Mouse (Mus musculus): ENCODE measurements at regions not wholly inside any gene's neighbourhood (a gene's known extent, or its start where the extent isn't known, plus 50 kb on each side); places are given as distances from the start of the nearest gene placed in this dataset.

DNA sequence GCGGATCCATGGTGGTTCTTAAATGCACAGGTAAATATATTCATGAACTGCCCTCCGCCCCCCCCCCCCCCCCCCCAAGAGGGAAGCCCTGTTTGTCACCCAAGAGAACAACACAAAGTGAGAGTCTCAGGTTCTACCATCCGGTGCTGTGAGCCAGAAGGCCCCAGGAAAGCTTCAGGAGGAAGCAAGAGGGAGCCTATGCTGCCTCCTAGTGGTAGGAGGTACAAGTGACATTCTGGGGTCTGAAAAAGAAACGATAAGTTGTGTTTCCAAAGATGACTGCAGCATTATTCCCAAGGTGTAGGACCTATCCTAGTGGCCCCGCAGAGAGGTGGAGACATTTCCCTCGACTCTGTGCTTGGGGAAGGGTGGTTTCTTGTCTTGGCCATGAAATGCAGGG, 109.7 kb upstream of the Kazn start:
- in situ Hi-C loops (cut with MboI; ENCODE audit: low pct_ligation_motif_present, low pct_unique_long_range_greater_than_20kb, low sequenced_read_pairs) (no loop called here), dilution Hi-C loops (cut with MboI; ENCODE audit: extremely low pct_ligation_motif_present, extremely low pct_unique_long_range_greater_than_20kb, low sequenced_read_pairs) (no loop called here)

DNA sequence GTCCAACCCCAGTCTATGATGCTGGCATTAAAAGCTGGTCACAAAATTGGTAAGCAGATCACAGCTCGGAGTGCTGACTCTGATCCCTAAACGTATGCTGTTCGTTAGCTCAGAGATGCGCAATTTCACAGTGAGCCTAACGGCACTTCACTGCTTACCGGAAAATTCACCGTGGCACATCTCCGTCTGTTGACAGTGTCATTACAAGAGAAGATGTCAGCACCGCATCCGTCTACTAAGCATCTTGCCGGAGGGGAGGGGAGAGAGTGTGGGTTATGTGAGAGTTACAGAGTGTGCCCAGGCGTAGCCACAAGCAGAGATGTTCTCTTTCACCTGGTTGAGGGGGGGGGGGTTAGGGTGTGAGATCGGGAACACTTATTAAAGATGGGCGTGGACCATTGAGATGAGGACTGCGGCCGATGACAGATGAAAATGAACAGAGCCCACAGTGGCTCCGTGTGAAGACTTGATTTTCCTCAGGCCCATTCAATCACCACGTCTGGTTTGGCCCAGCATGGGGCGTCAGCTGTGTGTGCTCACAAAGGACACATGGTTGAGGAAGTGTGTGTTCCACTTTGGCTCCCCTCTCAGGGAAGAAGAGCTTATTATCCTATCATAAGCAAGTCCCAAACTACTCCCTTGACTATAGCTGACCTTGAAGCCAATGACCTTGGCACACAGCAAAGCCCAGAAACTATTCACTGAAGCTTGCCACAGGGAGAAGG, 103.4 kb upstream of the Kazn start:
- TF ChIP-seq USF1 (IDR thresholded peaks at IDR 0.05; ENCODE audit: low read depth, low read length) (no peak), MXI1 (IDR thresholded peaks at IDR 0.05; ENCODE audit: low read depth, low read length) (no peak), USF2 (conservative IDR thresholded peaks at IDR 0.05; ENCODE audit: low read depth, low read length) (no peak)
- Histone ChIP-seq H3K36me3 (replicated peaks in 1 of 2; ENCODE audit: control insufficient read depth in 1 of 2, insufficient read depth in 1 of 2, low read length in 1 of 2) (no peaks in the 10 kb centered on the region), H3K4me1 (ENCODE audit: control insufficient read depth in 1 of 2, insufficient read depth in 2 of 2) (no peaks in the 10 kb centered on the region), H3K27ac (ENCODE audit: insufficient read depth, low read depth) (no peak overlapping the region), H3K4me2 (ENCODE audit: insufficient read depth, low read depth, poor library complexity, severe bottlenecking) (no peak overlapping the region), H3K27me3 (replicated peaks) (no peaks in the 10 kb centered on the region), H3K79me2 (replicated peaks; ENCODE audit: control insufficient read depth, extremely low read depth, insufficient read depth, poor library complexity, severe bottlenecking) (no peaks in the 10 kb centered on the region), H3K9ac (ENCODE audit: insufficient read depth, low read depth) (no peak overlapping the region), H3K9me3 (replicated peaks; ENCODE audit: low read length) (peaks cover 68% of the 10 kb centered on the region), H3K4me3 (replicated peaks in 1 of 3; ENCODE audit: low read depth in 2 of 3, low read length in 2 of 3, poor library complexity in 1 of 3) (no peak overlapping the region)
- DNase-seq (ENCODE audit: extremely low read depth) = no peak
- dilution Hi-C loops (cut with MboI; ENCODE audit: extremely low pct_ligation_motif_present, extremely low pct_unique_long_range_greater_than_20kb, low sequenced_read_pairs) (no loop called here), in situ Hi-C loops (cut with MboI; ENCODE audit: low pct_ligation_motif_present, low pct_unique_long_range_greater_than_20kb, low sequenced_read_pairs) (no loop called here)

More for the DNA sequence above, 109.7 kb upstream of the Kazn start:
- Histone ChIP-seq H3K4me1 (ENCODE audit: control insufficient read depth in 1 of 2, insufficient read depth in 2 of 2) (no peaks in the 10 kb centered on the region), H3K79me2 (replicated peaks; ENCODE audit: control insufficient read depth, extremely low read depth, insufficient read depth, poor library complexity, severe bottlenecking) (no peaks in the 10 kb centered on the region), H3K9me3 (replicated peaks; ENCODE audit: low read length) (peaks cover 39% of the 10 kb centered on the region), H3K27me3 (replicated peaks) (no peaks in the 10 kb centered on the region), H3K4me2 (ENCODE audit: insufficient read depth, low read depth, poor library complexity, severe bottlenecking) (no peak overlapping the region), H3K9ac (ENCODE audit: insufficient read depth, low read depth) (no peak overlapping the region), H3K27ac (ENCODE audit: insufficient read depth, low read depth) (no peak overlapping the region), H3K36me3 (replicated peaks in 1 of 2; ENCODE audit: control insufficient read depth in 1 of 2, insufficient read depth in 1 of 2, low read length in 1 of 2) (no peaks in the 10 kb centered on the region), H3K4me3 (replicated peaks in 1 of 3; ENCODE audit: low read depth in 2 of 3, low read length in 2 of 3, poor library complexity in 1 of 3) (no peak overlapping the region)
- DNase-seq (ENCODE audit: extremely low read depth) = no peak
- TF ChIP-seq JUN (IDR thresholded peaks at IDR 0.05; ENCODE audit: insufficient read depth, low read depth, low read length) = no peak
- no peak for TF ChIP-seq ZC3H11A (IDR thresholded peaks at IDR 0.05; ENCODE audit: low read depth, low read length)

DNA sequence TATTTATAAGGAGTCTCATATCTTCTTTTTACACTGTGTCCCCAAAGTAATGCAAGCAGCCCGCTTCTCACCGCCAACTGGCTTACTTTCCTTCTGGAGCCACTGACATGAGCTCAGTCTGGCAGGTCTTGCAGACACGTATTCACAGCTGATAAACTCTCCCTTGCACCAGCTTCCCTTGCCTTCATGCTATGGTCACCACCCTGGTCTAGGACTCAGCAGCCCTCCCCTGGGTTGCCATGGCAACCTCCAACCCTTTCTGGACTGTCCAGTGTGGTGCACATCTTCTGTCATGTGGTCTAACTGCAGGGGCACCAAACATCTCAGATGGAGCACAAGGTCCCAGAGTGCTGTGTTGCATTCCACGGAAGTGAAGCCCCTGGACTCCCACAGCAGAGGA, 102.1 kb upstream of the Kazn start:
- Histone ChIP-seq H3K27me3 (replicated peaks) (no peaks in the 10 kb centered on the region), H3K27ac (ENCODE audit: insufficient read depth, low read depth) (no peak overlapping the region), H3K4me2 (ENCODE audit: insufficient read depth, low read depth, poor library complexity, severe bottlenecking) (no peak overlapping the region), H3K4me3 (replicated peaks in 1 of 3; ENCODE audit: low read depth in 2 of 3, low read length in 2 of 3, poor library complexity in 1 of 3) (no peak overlapping the region), H3K4me1 (ENCODE audit: control insufficient read depth in 1 of 2, insufficient read depth in 2 of 2) (no peaks in the 10 kb centered on the region), H3K79me2 (replicated peaks; ENCODE audit: control insufficient read depth, extremely low read depth, insufficient read depth, poor library complexity, severe bottlenecking) (no peaks in the 10 kb centered on the region), H3K9ac (ENCODE audit: insufficient read depth, low read depth) (no peak overlapping the region), H3K36me3 (replicated peaks in 1 of 2; ENCODE audit: control insufficient read depth in 1 of 2, insufficient read depth in 1 of 2, low read length in 1 of 2) (no peaks in the 10 kb centered on the region), H3K9me3 (replicated peaks; ENCODE audit: low read length) (peaks cover 72% of the 10 kb centered on the region)
- dilution Hi-C loops (cut with MboI; ENCODE audit: extremely low pct_ligation_motif_present, extremely low pct_unique_long_range_greater_than_20kb, low sequenced_read_pairs) (no loop called here), in situ Hi-C loops (cut with MboI; ENCODE audit: low pct_ligation_motif_present, low pct_unique_long_range_greater_than_20kb, low sequenced_read_pairs) (no loop called here)
- TF ChIP-seq HCFC1 (IDR thresholded peaks at IDR 0.05; ENCODE audit: low read depth, low read length) (no peak), CTCF (conservative IDR thresholded peaks at IDR 0.05 in 1 of 2, IDR thresholded peaks at IDR 0.05 in 1 of 2; ENCODE audit: low read depth in 2 of 2, low read length in 2 of 2) (no peak), POLR2AphosphoS2 (IDR thresholded peaks at IDR 0.05; ENCODE audit: low read depth, low read length) (no peak), MYC (IDR thresholded peaks at IDR 0.05; ENCODE audit: low read depth, low read length) (no peak)
- no peak for DNase-seq (ENCODE audit: extremely low read depth)

Data from CH12.LX (cell line).